Mouse (Mus musculus) retina, postnatal 1 day (tissue): Measurements from ENCODE around the gene Phldb2.

Source experiments
- DNase-seq: peaks from one replicate; pipeline ENCODE4 v3.0.0-alpha.2; 2012

Phldb2 gene

DNA sequence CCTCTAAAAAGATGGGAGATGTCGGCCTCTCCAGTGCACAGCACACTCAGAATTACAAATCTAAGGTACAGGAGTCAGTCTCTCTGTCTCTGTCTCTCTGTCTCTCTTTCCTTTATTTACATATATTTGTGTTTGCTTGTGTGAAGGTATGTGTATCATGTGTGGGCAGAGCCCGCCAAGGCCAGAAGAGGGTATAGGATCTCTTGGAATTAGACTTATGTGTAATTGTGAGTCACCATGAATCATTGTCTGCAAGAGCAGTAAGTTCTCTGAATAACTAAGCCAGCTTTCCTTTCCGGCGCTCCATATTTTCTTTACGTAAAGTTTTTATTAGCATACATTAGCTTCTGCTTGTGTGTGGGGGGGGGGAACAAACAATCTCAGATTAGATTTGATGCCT is 7.7 kb downstream of the Phldb2 start:
- DNase-seq: no peak

GRCm38 (mm10) chr16:45945174-45945631 is 8.2 kb downstream of the Phldb2 start:
- peak; percentile 34 for DNase-seq

DNA sequence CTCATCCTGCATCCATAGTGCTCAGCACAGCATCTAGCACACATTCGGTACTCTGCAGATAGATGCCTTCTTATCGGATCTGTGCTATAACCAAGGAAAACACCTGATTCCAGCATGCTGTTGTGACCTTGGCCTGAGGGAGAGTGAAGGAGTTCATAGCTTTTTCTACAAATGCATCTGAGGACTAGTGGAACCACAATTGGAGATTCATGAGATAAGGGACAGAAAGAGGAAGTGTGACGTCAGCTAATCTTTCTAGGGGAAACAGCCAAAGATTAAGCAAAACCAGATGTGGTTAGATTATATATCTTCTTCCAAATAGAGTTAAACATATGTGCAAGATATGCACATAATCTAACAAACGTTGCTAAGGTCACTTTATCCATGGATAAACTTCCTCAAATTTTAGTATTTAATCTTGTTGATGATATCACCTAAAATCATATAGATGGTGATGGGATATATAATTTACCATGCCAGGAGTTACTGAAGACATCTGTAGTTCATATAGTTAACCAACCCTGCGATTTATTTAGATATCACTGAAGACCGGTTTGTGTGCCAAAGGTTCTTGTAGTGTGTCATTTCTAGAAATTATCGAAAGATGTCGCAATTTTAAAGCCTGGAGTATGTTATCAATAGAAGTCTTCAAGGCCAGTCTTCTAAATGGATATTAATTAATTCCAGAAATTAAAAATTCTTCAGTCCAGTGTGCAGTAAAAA is 11.1 kb downstream of the Phldb2 start:
- no peak for DNase-seq

GRCm38 (mm10) chr16:45940701-45941100 is 12.7 kb downstream of the Phldb2 start:
- no peak for DNase-seq

- DNase-seq: no peak
Measured at GRCm38 (mm10) chr16:45939436-45939835, 14.0 kb downstream of the Phldb2 start.

GRCm38 (mm10) chr16:45937381-45937780 is 16.0 kb downstream of the Phldb2 start:
- no peak for DNase-seq

- peak; percentile 90 for DNase-seq
Measured at GRCm38 (mm10) chr16:45936521-45936920, 16.9 kb downstream of the Phldb2 start.

DNA sequence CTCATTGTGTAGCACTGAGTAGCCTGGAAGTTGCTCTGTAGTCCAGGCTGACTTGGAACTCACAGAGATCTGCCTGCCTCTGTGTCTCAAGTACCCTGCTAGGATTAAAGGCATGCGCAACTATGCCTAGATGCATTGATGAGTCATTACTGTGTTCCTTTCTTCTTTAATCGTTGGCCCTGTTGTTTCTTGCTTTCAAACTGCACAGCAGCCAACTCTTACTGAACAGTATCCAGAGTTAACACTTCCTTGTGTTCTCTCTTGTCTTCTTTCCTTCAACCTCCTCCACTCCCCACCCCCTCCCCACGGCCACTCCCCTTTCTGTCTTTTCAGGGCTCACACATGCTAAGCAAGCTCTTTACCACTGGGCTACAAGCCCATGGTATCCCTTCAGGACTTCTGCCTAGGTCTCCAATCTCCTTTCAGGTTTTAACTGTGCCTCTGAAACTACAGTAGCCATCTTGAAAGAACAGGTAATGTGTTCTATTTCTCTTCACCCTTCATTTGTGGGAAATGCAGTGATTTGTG is 17.4 kb downstream of the Phldb2 start:
- DNase-seq: peak; percentile 38

DNA sequence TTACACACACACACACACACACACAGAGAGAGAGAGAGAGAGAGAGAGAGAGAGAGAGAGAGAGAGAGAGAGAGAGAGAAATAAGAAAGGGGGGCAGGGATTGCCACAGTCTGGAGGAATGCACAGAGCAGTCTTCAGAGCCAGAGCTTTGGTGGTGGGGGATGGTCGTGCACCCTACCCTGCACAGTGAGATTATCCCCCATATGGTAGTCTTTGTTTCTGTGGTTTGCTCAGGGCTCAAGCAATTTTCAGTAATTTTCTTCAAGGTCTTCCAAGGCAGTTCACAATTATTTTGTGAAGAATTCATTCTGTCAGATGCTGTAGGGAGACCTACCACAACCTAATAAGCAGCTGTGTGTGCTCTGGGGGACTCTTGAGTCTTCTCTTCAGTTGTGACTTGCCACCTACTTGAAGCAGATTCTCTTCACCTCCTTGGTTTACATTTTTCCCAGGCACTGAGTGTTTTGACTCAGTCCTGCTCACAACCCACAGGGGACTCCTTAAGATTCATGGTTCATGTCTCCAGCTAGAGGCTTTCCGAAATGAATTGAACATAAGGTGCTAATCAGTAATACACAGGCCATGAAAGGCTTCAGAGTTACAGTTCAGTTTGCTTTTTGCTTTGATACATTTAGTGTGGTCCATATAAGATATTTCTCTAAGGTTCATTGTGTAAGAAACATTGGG is 18.5 kb downstream of the Phldb2 start:
- peak; percentile 32 for DNase-seq

- DNase-seq: no peak
Measured at GRCm38 (mm10) chr16:45930308-45930707, 23.1 kb downstream of the Phldb2 start.

- no peak for DNase-seq
Measured at GRCm38 (mm10) chr16:45928090-45928489, 25.3 kb downstream of the Phldb2 start.

GRCm38 (mm10) chr16:45927601-45928000 is 25.8 kb downstream of the Phldb2 start:
- no peak for DNase-seq

- no peak for DNase-seq
Measured at GRCm38 (mm10) chr16:45926875-45927274, 26.5 kb downstream of the Phldb2 start.

GRCm38 (mm10) chr16:45923731-45924424 is 29.5 kb downstream of the Phldb2 start:
- no peak for DNase-seq

DNA sequence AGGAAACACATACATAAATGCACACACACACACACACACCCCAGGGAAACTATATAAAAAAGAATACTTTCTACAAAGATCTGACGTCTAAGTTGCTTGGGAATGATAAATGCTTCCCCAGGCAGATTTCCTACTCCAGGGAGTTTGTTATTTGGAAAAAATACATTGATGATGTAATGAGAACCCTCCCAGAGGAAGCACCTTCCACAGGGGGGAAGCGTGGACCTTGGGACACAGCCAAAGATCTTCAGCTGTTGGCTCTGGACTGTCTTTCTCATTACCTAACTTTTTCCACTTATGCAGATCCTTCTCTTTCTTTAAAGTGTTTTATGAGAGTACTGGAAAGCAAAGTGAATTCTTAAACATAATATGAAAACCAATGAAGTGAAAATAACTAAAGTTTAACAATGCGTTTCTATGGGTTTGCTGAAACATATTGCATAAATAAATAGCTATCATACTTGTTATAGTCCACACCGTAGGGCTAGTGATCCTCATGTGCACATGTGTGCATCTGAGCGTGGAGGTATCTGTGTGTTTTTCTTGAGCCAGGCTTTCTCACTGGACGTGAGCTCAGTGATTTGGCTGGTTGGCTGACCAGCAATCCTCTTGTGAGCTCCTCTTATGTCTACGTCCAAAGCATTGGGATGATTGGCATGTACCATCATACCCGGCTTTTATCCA is 30.7 kb downstream of the Phldb2 start:
- no peak for DNase-seq

DNA sequence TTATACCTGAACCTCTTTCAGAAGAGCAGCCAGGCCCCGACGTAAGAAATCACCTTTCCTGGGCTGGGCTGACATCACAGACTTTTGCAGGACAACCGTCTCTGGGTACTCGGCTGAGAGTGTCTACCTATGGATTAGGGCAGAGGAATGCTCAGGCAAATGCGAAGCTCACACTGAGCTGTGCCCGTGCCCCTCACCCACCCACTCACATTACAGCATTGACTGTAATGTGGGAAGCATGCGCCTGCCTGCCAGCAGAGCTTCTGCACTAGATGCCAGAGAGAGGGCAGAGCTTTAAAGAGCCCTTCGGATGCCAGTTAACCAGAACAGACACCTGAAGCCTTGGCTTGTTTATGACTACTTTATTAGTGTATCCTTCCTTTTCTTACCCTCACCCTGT is 33.8 kb downstream of the Phldb2 start:
- no peak for DNase-seq

GRCm38 (mm10) chr16:45903595-45903994 is 49.8 kb downstream of the Phldb2 start:
- DNase-seq: no peak

- no peak for DNase-seq
Measured at GRCm38 (mm10) chr16:45898459-45898858, 54.9 kb downstream of the Phldb2 start.

DNA sequence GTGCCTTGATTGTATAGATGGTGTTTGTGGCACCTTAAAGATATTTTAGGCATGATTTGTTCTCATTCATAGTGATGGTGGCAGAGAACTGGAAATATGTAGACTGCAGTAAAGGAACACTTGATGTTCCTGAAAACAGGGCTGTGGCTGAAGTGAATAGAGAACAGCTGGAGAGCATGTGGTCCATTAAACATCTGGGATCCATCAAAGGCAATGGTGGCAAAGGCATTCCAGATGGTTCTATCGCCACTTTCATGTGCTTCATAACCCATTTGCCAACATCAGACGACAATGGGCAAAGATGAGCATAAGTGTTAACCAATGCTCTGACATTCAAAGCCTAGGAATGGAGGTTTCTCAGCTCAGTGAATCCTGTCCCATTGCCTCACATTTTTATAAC is 56.8 kb downstream of the Phldb2 start:
- no peak for DNase-seq

DNA sequence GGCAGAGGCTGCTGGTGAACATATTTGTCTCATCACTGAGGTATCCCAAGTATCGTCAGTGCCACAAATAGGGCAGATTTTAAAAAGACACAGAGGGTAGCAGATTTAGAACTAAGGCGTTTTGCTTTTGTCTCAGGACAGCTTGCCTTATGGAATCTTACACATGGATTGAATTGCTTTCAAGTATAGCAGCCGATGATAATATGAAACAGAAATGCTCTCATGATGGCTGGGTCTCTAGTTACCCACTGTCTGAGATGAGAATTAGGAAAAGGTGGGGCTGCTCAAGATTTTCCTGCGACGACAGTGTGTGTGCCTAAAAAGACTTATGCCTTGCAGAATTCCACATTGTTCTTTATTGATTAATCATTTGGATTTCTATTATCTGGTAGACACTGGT is 58.4 kb downstream of the Phldb2 start:
- no peak for DNase-seq

DNA sequence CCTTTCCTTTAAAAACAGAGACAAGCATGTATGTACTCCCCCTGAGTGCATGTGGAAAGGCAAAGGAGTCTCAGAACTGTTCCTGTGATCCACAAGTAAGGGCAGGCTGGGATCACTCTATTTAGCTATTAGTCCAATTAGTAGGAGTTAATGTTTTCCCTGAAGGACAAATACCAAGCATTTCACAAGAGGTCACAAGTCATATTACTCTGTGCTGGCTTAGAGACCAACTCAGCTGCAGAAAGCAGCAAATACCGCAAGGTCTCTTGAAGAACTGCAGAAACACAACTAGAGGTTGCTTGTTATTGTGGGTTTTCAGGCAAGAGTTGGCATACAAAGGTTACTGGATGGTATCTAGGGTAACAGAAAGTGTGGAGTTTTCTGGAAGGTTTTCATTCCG is 59.6 kb downstream of the Phldb2 start:
- DNase-seq: no peak

DNA sequence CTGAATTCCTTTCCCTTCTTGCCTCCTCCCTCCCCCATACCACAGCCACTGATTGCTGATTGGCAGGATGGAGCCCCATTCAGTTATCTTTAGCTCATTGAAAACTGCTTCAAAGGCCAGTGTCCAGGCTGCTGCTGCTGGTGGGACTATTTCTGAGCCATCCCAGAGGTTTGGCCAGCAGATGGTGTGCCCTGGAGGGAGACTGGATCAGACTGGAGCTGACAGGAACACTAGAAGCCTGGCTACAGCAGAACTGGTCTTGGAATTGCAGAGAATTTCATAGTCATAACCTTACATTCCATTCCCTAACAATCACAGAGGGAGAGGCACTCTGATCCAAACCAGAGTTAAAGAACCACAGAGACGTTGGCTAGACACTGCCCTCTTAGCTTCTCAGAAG is 60.5 kb downstream of the Phldb2 start:
- peak; percentile 24 for DNase-seq
